ENCODE assay signal across 31 mouse cellular contexts in genomic region chr4:71735261-71735660, GRCm38 (mm10). TPM values are rescaled to one million over a fixed set of nuclear protein-coding genes. Genes with fewer than 3 reads are reported as not detected.
A peak's percentile ranks its signal among the peaks of the same experiment; 100 is the strongest.
DNase-seq lines count a peak whose midpoint lies in the region; TF ChIP-seq lines count a peak whose summit lies in the region.
"Had no signal": no experiment of that assay in that cellular context is flagged by ENCODE, and none has a peak within 500 bp of the region (broad histone marks: within the 10 kb centered on the region; RNA-seq: fewer than 3 reads in every experiment).

No protein-coding gene starts in this region.

- H3K4me1 ChIP-seq in cerebellum, adult 2 months (ENCODE audit: control insufficient read depth, insufficient read depth, low read length): no peaks in the 10 kb centered on the region
- H3K4me1 ChIP-seq in embryonic facial prominence, embryonic 10.5 days: no peaks in the 10 kb centered on the region
- H3K4me1 ChIP-seq: forebrain, embryonic 13.5 days; heart, embryonic 13.5 days; midbrain, embryonic 15.5 days had no signal

- WGBS in cerebellum, adult 2 months: 41% methylated on average over 3 of the region's 3 CpGs
- 80% methylated on average over 3 of the region's 3 CpGs for WGBS in embryonic facial prominence, embryonic 10.5 days

- H3K9me3 ChIP-seq in embryonic facial prominence, embryonic 10.5 days: no peaks in the 10 kb centered on the region
- H3K9me3 ChIP-seq: forebrain, embryonic 13.5 days; heart, embryonic 13.5 days; midbrain, embryonic 15.5 days had no signal

- peak; percentile 28 to 33 for DNase-seq in cerebellum, postnatal 10 days
- DNase-seq in cerebellum, adult 2 months: no peak
- DNase-seq in layer of hippocampus, adult 18-20 months (ENCODE audit: low spot score in 2 of 2): peak; percentile 3 to 19
- no peak for DNase-seq in layer of hippocampus, adult 8-10 months (ENCODE audit: low spot score in 2 of 2)
- peak; percentile 4 for DNase-seq in right cerebral cortex, adult 18-20 months
- DNase-seq in right cerebral cortex, postnatal 14 days: no peak
- DNase-seq in embryonic facial prominence, embryonic 10.5 days (ENCODE audit: low spot score): no peak
- DNase-seq: adrenal gland, postnatal 10 days; cerebellum, adult 18-20 months; cerebellum, postnatal 25 days; gastrocnemius, postnatal 10 days; heart, postnatal 10 days; kidney, adult 8-10 months; kidney, postnatal 4 days; layer of hippocampus, adult 9-11 months; liver; lung, adult 2 months; lung, postnatal 10 days had no signal

- no peaks in the 10 kb centered on the region for H3K36me3 ChIP-seq in embryonic facial prominence, embryonic 10.5 days (replicated peaks)
- H3K36me3 ChIP-seq: heart, embryonic 13.5 days; midbrain, embryonic 15.5 days had no signal

- TF ChIP-seq CTCF in cerebellum, adult 2 months (IDR thresholded peaks at IDR 0.05; ENCODE audit: borderline replicate concordance, insufficient read depth, low read depth, low read length): no peak

- TF ChIP-seq POLR2A in cerebellum, adult 2 months (IDR thresholded peaks at IDR 0.05; ENCODE audit: borderline replicate concordance, insufficient read depth, low read length): no peak

- H3K27ac ChIP-seq in cerebellum, adult 2 months (ENCODE audit: insufficient read depth, low read length): no peak overlapping the region
- H3K27ac ChIP-seq in embryonic facial prominence, embryonic 10.5 days (replicated peaks): no peak overlapping the region
- H3K27ac ChIP-seq: forebrain, embryonic 13.5 days; heart, embryonic 13.5 days; kidney, postnatal 0 days; left cerebral cortex, adult 2 months; liver, embryonic 14.5 days; macrophage; midbrain, embryonic 15.5 days had no signal

- no peak overlapping the region for H3K4me3 ChIP-seq in cerebellum, adult 2 months (replicated peaks; ENCODE audit: insufficient read depth, low read depth, low read length)
- H3K4me3 ChIP-seq in embryonic facial prominence, embryonic 10.5 days: no peak overlapping the region
- H3K4me3 ChIP-seq: forebrain, embryonic 13.5 days; heart, embryonic 13.5 days; left cerebral cortex, adult 2 months; midbrain, embryonic 15.5 days had no signal

- no peaks in the 10 kb centered on the region for H3K27me3 ChIP-seq in cerebellum, adult 2 months (ENCODE audit: control insufficient read depth, insufficient read depth, low read length)
- H3K27me3 ChIP-seq in embryonic facial prominence, embryonic 10.5 days (replicated peaks; ENCODE audit: low read depth, poor library complexity, severe bottlenecking): no peaks in the 10 kb centered on the region
- H3K27me3 ChIP-seq: CH12.LX; forebrain, embryonic 13.5 days; heart, embryonic 13.5 days; midbrain, embryonic 15.5 days had no signal

RNA-seq across cellular contexts. Expression of gene Gm11232, which starts 22.5 kb away (rescaled TPM):
- polyA plus RNA-seq in cerebellum, adult 2 months (2012; rRNA removed): not detected in 2 replicates
- not detected for total RNA-seq in layer of hippocampus, adult 18-20 months (2021)
- not detected for total RNA-seq in layer of hippocampus, adult 8-10 months (2022)
- 0.09 and 0.11 TPM in 2 replicates for polyA plus RNA-seq in embryonic facial prominence, embryonic 10.5 days (2016; fragmentation: Nextera tagmentation; extraction: Ambion mirVana)
- total RNA-seq: adrenal gland, postnatal 10 days; CH12.LX; gastrocnemius, postnatal 10 days; heart, adult 8-10 months; heart, postnatal 10 days; hematopoietic stem cell, adult 5-6 weeks; left cerebral cortex, adult 2 months; neutrophil, adult 5-6 weeks had no signal
- polyA plus RNA-seq: C2C12; forebrain, embryonic 13.5 days; liver, embryonic 14.5 days; lung, adult 2 months; macrophage; midbrain, embryonic 15.5 days; small intestine, adult 2 months had no signal

Comparison
In these comparisons a context has a peak if more than half of its experiments do, and no peak if none do; other contexts are left out.
1. DNase-seq: peak in cerebellum, postnatal 10 days (2 of 2), layer of hippocampus, adult 18-20 months (2 of 2) and right cerebral cortex, adult 18-20 months (single experiment); none in cerebellum, adult 2 months (0 of 2), layer of hippocampus, adult 8-10 months (0 of 2), right cerebral cortex, postnatal 14 days (single experiment) and embryonic facial prominence, embryonic 10.5 days (single experiment).